Mouse (Mus musculus) olfactory bulb, adult 2 months (tissue): Measurements from ENCODE around the gene Ctsw. TPM values are rescaled to one million over a fixed set of nuclear protein-coding genes. Genes with fewer than 3 reads are reported as not detected.

ENCODE experiments used
- H3K27ac ChIP-seq: fragments of 200-500 bp; 2 replicates; pipeline ENCODE4 v1.5.1; 2012; ENCODE audit warnings: low read depth, low read length; ENCODE audit not compliant: insufficient read depth
- H3K4me1 ChIP-seq: fragments of 200-500 bp; 2 replicates; pipeline ENCODE4 v1.6.1; 2012; ENCODE audit warnings: low read length; ENCODE audit not compliant: control insufficient read depth, insufficient read depth
- H3K4me3 ChIP-seq: fragments of 200-500 bp; 2 replicates; pipeline ENCODE4 v1.5.1; 2012; ENCODE audit warnings: mild to moderate bottlenecking, low read depth, low read length, moderate library complexity; ENCODE audit not compliant: insufficient read depth
- CTCF ChIP-seq: fragments of 200-500 bp; IDR thresholded peaks from 2 replicates; pipeline ENCODE4 v1.5.1; 2012; ENCODE audit warnings: low read depth, mild to moderate bottlenecking, low read length, moderate library complexity; ENCODE audit not compliant: insufficient read depth
- POLR2A ChIP-seq: fragments of 200-500 bp; IDR thresholded peaks from 2 replicates; pipeline ENCODE4 v1.6.1; 2012; ENCODE audit warnings: mild to moderate bottlenecking, low read depth, low read length, moderate library complexity; ENCODE audit not compliant: insufficient read depth
- WGBS: fragments of 180-500 bp; shearing (Covaris S2); methylation state at CpG from one replicate; pipeline ENCODE4 v1.1.7; 2018; 5-methylcytosine and 5-hydroxymethylcytosine counted together
- polyA plus RNA-seq: library from polyadenylated mRNA; stranded (reverse); fragments of >200 nt; gene quantifications from 2 replicates; pipeline ENCODE4 v1.2.4, GENCODE M21; 2012; ENCODE audit warnings: low replicate concordance; ENCODE audit not compliant: missing spikeins, insufficient read depth, insufficient read length

Ctsw gene
- polyA plus RNA-seq, 1 experiment, result not detected

DNA sequence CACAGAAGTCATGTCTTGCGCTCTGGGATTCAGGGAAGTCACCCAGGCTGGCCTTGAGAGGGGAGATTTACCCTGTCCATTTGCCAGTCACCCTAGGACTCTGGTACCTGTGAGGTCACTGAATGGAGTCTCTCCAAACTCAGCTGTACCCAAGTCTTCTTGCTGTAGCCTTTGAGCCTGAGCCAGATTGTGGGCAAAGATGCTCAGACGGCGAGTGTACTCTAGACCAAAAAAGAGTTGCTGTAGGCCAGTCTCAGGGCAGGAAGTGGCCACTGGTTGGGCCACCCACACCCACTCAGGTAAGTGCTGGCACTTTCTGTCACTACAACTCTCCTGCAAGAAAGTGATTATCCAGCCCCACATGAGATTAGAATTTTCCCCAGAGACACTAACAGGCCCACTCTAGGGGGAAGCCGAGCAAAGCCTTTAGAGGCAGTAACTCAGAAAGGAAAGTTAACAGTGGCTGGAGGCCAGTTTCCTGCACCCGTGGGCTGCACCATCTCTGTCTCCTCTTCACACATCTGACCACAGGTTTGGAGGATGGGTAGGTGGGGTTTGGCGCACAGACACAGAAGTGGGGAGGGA lies 1.3 kb downstream of the Ctsw start:
- no peak for TF ChIP-seq CTCF
- no peak for TF ChIP-seq POLR2A
- peaks cover 25% of the 10 kb centered on the region for H3K4me1 ChIP-seq
- no peak overlapping the region for H3K27ac ChIP-seq
- H3K4me3 ChIP-seq, result no peak overlapping the region
- WGBS, result 89% methylated on average over 6 of the region's 6 CpGs

- H3K27ac ChIP-seq, result no peak overlapping the region
Observed at GRCm38 (mm10) chr19:5465037-5465436, 3.3 kb downstream of the Ctsw start.

GRCm38 (mm10) chr19:5463791-5464562 lies 4.3 kb downstream of the Ctsw start:
- TF ChIP-seq POLR2A, result no peak
- peak; percentile 91 for TF ChIP-seq CTCF
- Histone ChIP-seq H3K4me3 (peak overlapping the region; percentile 47), H3K27ac (peak overlapping the region; percentile 70), H3K4me1 (peaks cover 25% of the 10 kb centered on the region)
- 9% methylated on average over 15 of the region's 15 CpGs for WGBS

More at GRCm38 (mm10) chr19:5465037-5465436, 3.3 kb downstream of the Ctsw start:
- Histone ChIP-seq H3K4me1 (peaks cover 23% of the 10 kb centered on the region), H3K4me3 (no peak overlapping the region; the same call in 1 of the 2 replicates)
- WGBS, result 92% methylated on average over 8 of the region's 8 CpGs
- TF ChIP-seq CTCF (no peak), POLR2A (no peak)

DNA sequence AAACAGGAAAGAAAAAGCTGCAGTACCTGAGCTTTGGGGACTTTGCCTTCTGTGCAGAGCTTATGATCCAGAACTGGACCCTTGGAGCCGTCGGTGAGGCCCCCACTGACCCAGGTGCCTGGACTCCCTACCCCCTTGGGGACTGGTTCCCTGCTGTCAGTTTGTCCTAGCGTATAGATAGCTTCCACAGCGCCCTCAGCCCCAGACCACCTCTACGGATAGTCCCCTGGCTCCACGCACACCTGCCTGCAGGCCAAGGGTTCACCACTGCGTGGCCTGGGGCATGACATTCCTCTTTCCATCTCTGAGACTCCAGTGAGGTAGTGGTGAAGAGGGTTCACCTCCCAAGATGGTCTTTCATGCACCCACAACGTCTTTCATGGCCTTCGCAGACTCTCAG lies 5.1 kb downstream of the Ctsw start:
- Histone ChIP-seq H3K4me3 (no peak overlapping the region), H3K27ac (no peak overlapping the region), H3K4me1 (peaks cover 25% of the 10 kb centered on the region)
- TF ChIP-seq CTCF (no peak), POLR2A (no peak)
- WGBS, result 89% methylated on average over 9 of the region's 9 CpGs

GRCm38 (mm10) chr19:5461411-5461810 lies 6.9 kb downstream of the Ctsw start:
- WGBS, result 88% methylated on average over 6 of the region's 6 CpGs
- H3K27ac ChIP-seq, result no peak overlapping the region
- TF ChIP-seq POLR2A (no peak), CTCF (no peak)
- no peak overlapping the region for H3K4me3 ChIP-seq
- H3K4me1 ChIP-seq, result peaks cover 31% of the 10 kb centered on the region

GRCm38 (mm10) chr19:5460465-5460911 lies 7.8 kb downstream of the Ctsw start, which contains the start of gene Fibp:
Fibp (plus strand) TSS chr19:5460615.
- Histone ChIP-seq H3K4me1 (peaks cover 34% of the 10 kb centered on the region), H3K27ac (peak within 1 kb of the TSS; percentile 48), H3K4me3 (peak within 1 kb of the TSS; percentile 71)
- WGBS, result under 1% methylated on average over 32 of the region's 32 CpGs
- no peak for TF ChIP-seq CTCF
- TF ChIP-seq POLR2A, result peak; percentile 95

GRCm38 (mm10) chr19:5459896-5460295 lies 8.4 kb downstream of the Ctsw start:
- TF ChIP-seq POLR2A (no peak), CTCF (no peak)
- WGBS, result 21% methylated on average over 3 of the region's 3 CpGs
- Histone ChIP-seq H3K27ac (no peak overlapping the region), H3K4me1 (peaks cover 35% of the 10 kb centered on the region), H3K4me3 (no peak overlapping the region)

DNA sequence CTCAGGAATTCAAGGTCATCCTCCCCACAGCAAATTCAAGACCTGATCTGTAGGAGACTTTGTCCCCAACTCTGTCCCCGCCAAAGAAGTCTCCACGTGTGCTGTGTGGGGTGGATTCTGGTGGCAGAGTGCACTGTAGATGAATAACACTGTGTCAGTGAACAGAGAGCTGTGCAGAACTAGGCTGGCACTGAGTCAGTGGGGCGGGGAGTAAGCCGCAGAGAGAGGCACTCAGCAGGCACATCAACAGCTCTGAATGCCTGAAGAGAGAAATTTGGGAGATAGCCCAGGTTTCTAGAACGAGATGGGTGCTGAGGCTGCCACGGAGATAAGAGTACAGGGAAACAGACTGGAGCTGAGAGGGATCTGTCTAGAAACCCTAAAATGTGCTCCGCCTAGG lies 9.3 kb downstream of the Ctsw start:
- Histone ChIP-seq H3K4me1 (peaks cover 37% of the 10 kb centered on the region), H3K4me3 (no peak overlapping the region), H3K27ac (peak overlapping the region; percentile 59)
- TF ChIP-seq CTCF, result no peak
- no peak for TF ChIP-seq POLR2A
- 29% methylated on average over 7 of the region's 7 CpGs for WGBS

DNA sequence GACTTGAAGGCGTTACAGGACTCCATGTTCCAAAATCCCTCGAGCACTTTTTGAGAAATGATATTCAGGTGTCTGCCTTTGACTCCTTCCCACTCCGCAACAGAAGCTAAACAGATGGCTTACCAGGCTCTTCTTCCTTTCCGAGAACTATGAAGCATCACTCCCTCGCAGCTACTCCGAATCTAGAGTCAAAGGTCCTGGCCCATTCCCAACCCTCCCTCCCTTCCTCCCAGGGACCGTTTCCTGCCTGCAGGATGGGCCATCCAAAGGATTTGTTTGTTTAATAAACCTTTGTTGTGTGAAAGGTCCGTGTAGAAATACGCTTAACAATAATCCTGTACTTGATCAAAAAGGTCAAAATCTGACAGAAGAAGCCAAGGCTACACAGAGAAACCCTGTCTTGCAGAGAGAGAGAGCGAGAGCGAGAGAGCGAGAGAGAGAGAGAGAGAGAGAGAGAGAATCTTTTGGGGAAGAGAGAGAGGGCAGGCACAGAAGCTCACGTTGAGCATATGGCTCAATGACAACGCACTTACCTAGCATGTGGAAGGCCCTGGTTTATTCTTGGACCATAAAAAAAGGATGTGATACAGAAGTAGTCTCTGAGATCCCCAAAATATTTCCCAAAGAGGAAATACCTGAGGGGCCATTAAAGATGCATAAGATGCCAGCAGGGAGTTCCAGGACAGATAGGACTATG lies 10.4 kb downstream of the Ctsw start, which contains the start of gene Ccdc85b:
TSS of gene Ccdc85b (minus strand) at position 149 of the 697 bp plus-strand sequence.
- H3K4me1 ChIP-seq, result peaks cover 33% of the 10 kb centered on the region
- WGBS, result 10% methylated on average over 14 of the region's 14 CpGs
- H3K4me3 ChIP-seq, result peak within 1 kb of the TSS; percentile 91
- peak within 1 kb of the TSS; percentile 97 for H3K27ac ChIP-seq
- no peak for TF ChIP-seq CTCF
- no peak for TF ChIP-seq POLR2A
